Mouse (Mus musculus) CH12.LX (cell line): ENCODE data around the gene 4930442H23Rik. TPM values are rescaled to one million over a fixed set of nuclear protein-coding genes. Genes with fewer than 3 reads are reported as not detected.

Experiments used
- DNase-seq: peaks from one replicate; pipeline ENCODE4 v3.0.0-alpha.2; 2013; ENCODE audit errors: extremely low read depth
- H3K27ac ChIP-seq: 2 replicates; pipeline ENCODE4 v1.5.1; 2012; ENCODE audit warnings: low read depth, mild to moderate bottlenecking, control low read depth, moderate library complexity; ENCODE audit not compliant: insufficient read depth
- H3K27me3 ChIP-seq: replicated peaks from 2 replicates; pipeline ENCODE3; 2012; ENCODE audit warnings: inconsistent platforms
- H3K36me3 ChIP-seq, 2 experiments: replicated peaks in 1 of 2; 2 replicates each; pipeline versions ENCODE3 to v1.6.1; 2012; ENCODE audit warnings: inconsistent platforms in 1 of 2, low read length in 1 of 2, mild to moderate bottlenecking in 1 of 2, mixed read lengths in 1 of 2, moderate library complexity in 1 of 2; ENCODE audit not compliant: control insufficient read depth in 1 of 2, insufficient read depth in 1 of 2
- H3K4me1 ChIP-seq, 2 experiments: 2 replicates each; pipeline ENCODE4 v1.6.1; 2012; ENCODE audit warnings: inconsistent platforms in 1 of 2, moderate library complexity in 1 of 2; ENCODE audit not compliant: insufficient read depth in 2 of 2, control insufficient read depth in 1 of 2
- H3K4me2 ChIP-seq: 2 replicates; pipeline ENCODE4 v1.6.1; 2012; ENCODE audit warnings: low read depth, mild to moderate bottlenecking, control low read depth; ENCODE audit not compliant: poor library complexity, insufficient read depth, severe bottlenecking
- H3K4me3 ChIP-seq, 3 experiments: fragments of 150-350 bp in 1 of 3; sonication (generic) in 1 of 3; replicated peaks in 1 of 3; 2 replicates each; pipeline versions ENCODE3 to v1.5.1; 2011 to 2012; ENCODE audit warnings: low read depth in 2 of 3, low read length in 2 of 3, mild to moderate bottlenecking in 2 of 3, moderate library complexity in 2 of 3, control low read depth in 1 of 3, improper control_type of control experiment in 1 of 3, inconsistent platforms in 1 of 3, mixed read lengths in 1 of 3; ENCODE audit not compliant: poor library complexity in 1 of 3
- H3K79me2 ChIP-seq: replicated peaks from 2 replicates; pipeline ENCODE4 v1.6.1; 2012; ENCODE audit warnings: mild to moderate bottlenecking, moderate library complexity; ENCODE audit not compliant: control insufficient read depth, poor library complexity, insufficient read depth, severe bottlenecking; ENCODE audit errors: extremely low read depth
- H3K9ac ChIP-seq: 2 replicates; pipeline ENCODE4 v1.6.1; 2012; ENCODE audit warnings: low read depth, mild to moderate bottlenecking, control low read depth, moderate library complexity; ENCODE audit not compliant: insufficient read depth
- H3K9me3 ChIP-seq: replicated peaks from 2 replicates; pipeline ENCODE3; 2012; ENCODE audit warnings: low read length, inconsistent platforms, mixed read lengths
- BHLHE40 ChIP-seq: IDR thresholded peaks from 2 replicates; pipeline ENCODE4 v1.6.1; 2011; ENCODE audit warnings: mild to moderate bottlenecking, low read depth, low read length, improper control_type of control experiment
- CHD2 ChIP-seq: IDR thresholded peaks from 2 replicates; pipeline ENCODE4 v1.6.1; 2011; ENCODE audit warnings: low read length, improper control_type of control experiment
- ELF1 ChIP-seq: IDR thresholded peaks from 2 replicates; pipeline ENCODE4 v1.6.1; 2014; ENCODE audit warnings: low read depth, mild to moderate bottlenecking, inconsistent platforms, low read length, improper control_type of control experiment
- ETS1 ChIP-seq: conservative IDR thresholded peaks from 2 replicates; pipeline ENCODE4 v1.6.1; 2012; ENCODE audit warnings: low read depth, mild to moderate bottlenecking, inconsistent platforms, low read length, improper control_type of control experiment, moderate library complexity
- GABPA ChIP-seq: IDR thresholded peaks from 2 replicates; pipeline ENCODE4 v1.6.1; 2012; ENCODE audit warnings: low read depth, low read length, improper control_type of control experiment, inconsistent platforms; ENCODE audit not compliant: insufficient replicate concordance
- HCFC1 ChIP-seq: IDR thresholded peaks from 2 replicates; pipeline ENCODE4 v1.6.1; 2012; ENCODE audit warnings: low read depth, mild to moderate bottlenecking, inconsistent platforms, low read length, improper control_type of control experiment
- IRF4 ChIP-seq: IDR thresholded peaks from 2 replicates; pipeline ENCODE4 v1.6.1; 2014; ENCODE audit warnings: low read depth, mild to moderate bottlenecking, inconsistent platforms, low read length, improper control_type of control experiment
- MAFK ChIP-seq: IDR thresholded peaks from 2 replicates; pipeline ENCODE4 v1.6.1; 2011; ENCODE audit warnings: low read length, improper control_type of control experiment; ENCODE audit not compliant: insufficient replicate concordance
- MAX ChIP-seq: IDR thresholded peaks from 2 replicates; pipeline ENCODE4 v1.6.1; 2011; ENCODE audit warnings: low read length, improper control_type of control experiment
- MAZ ChIP-seq: IDR thresholded peaks from 2 replicates; pipeline ENCODE4 v1.6.1; 2012; ENCODE audit warnings: low read depth, mild to moderate bottlenecking, inconsistent platforms, low read length, improper control_type of control experiment, moderate library complexity
- MEF2A ChIP-seq: IDR thresholded peaks from 2 replicates; pipeline ENCODE4 v1.6.1; 2014; ENCODE audit warnings: low read depth, mild to moderate bottlenecking, inconsistent platforms, low read length, improper control_type of control experiment, borderline replicate concordance
- MXI1 ChIP-seq: IDR thresholded peaks from 2 replicates; pipeline ENCODE4 v1.6.1; 2011; ENCODE audit warnings: mild to moderate bottlenecking, low read depth, low read length, improper control_type of control experiment
- MYC ChIP-seq: IDR thresholded peaks from 2 replicates; pipeline ENCODE4 v1.6.1; 2011; ENCODE audit warnings: low read depth, mild to moderate bottlenecking, improper control_type of control experiment, low read length
- NELFE ChIP-seq: IDR thresholded peaks from 2 replicates; pipeline ENCODE4 v1.6.1; 2011; ENCODE audit warnings: low read depth, low read length, improper control_type of control experiment
- NRF1 ChIP-seq: IDR thresholded peaks from 2 replicates; pipeline ENCODE4 v1.6.1; 2014; ENCODE audit warnings: low read depth, mild to moderate bottlenecking, inconsistent platforms, low read length, improper control_type of control experiment, moderate library complexity
- PAX5 ChIP-seq: IDR thresholded peaks from 2 replicates; pipeline ENCODE4 v1.6.1; 2012; ENCODE audit warnings: low read length, inconsistent platforms, mixed read lengths
- POLR2A ChIP-seq: IDR thresholded peaks from 2 replicates; pipeline ENCODE4 v1.6.1; 2011; ENCODE audit warnings: low read depth, mild to moderate bottlenecking, improper control_type of control experiment, low read length
- SIN3A ChIP-seq: IDR thresholded peaks from 2 replicates; pipeline ENCODE4 v1.6.1; 2012; ENCODE audit warnings: low read length, improper control_type of control experiment, inconsistent platforms
- SMC3 ChIP-seq: IDR thresholded peaks from 2 replicates; pipeline ENCODE4 v1.6.1; 2011; ENCODE audit warnings: low read depth, low read length, improper control_type of control experiment
- TBP ChIP-seq: conservative IDR thresholded peaks from 2 replicates; pipeline ENCODE4 v1.6.1; 2011; ENCODE audit warnings: low read depth, low read length, improper control_type of control experiment
- TCF12 ChIP-seq: IDR thresholded peaks from 2 replicates; pipeline ENCODE4 v1.6.1; 2014; ENCODE audit warnings: low read depth, mild to moderate bottlenecking, inconsistent platforms, low read length, improper control_type of control experiment
- UBTF ChIP-seq: IDR thresholded peaks from 2 replicates; pipeline ENCODE4 v1.6.1; 2012; ENCODE audit warnings: low read depth, mild to moderate bottlenecking, inconsistent platforms, low read length, improper control_type of control experiment, moderate library complexity
- USF1 ChIP-seq: IDR thresholded peaks from 2 replicates; pipeline ENCODE4 v1.6.1; 2014; ENCODE audit warnings: low read depth, mild to moderate bottlenecking, inconsistent platforms, low read length, improper control_type of control experiment
- USF2 ChIP-seq: conservative IDR thresholded peaks from 2 replicates; pipeline ENCODE4 v1.6.1; 2011; ENCODE audit warnings: low read depth, low read length, improper control_type of control experiment
- ZC3H11A ChIP-seq: IDR thresholded peaks from 2 replicates; pipeline ENCODE4 v1.6.1; 2012; ENCODE audit warnings: low read depth, mild to moderate bottlenecking, inconsistent platforms, low read length, improper control_type of control experiment
- ZKSCAN1 ChIP-seq: IDR thresholded peaks from 2 replicates; pipeline ENCODE4 v1.6.1; 2012; ENCODE audit warnings: low read depth, inconsistent platforms, low read length, improper control_type of control experiment, borderline replicate concordance
- ZMIZ1 ChIP-seq: IDR thresholded peaks from 2 replicates; pipeline ENCODE4 v1.6.1; 2012; ENCODE audit warnings: low read depth, mild to moderate bottlenecking, inconsistent platforms, low read length, improper control_type of control experiment
- dilution Hi-C: fragments of 300-500 bp; cut with MboI; formaldehyde crosslinking; loops from 2 replicates; pipeline ENCODE4 v1.14.3; 2020; ENCODE audit warnings: low sequenced_read_pairs; ENCODE audit not compliant: extremely low pct_unique_long_range_greater_than_20kb, extremely low pct_ligation_motif_present
- in situ Hi-C: fragments of 300-500 bp; cut with MboI; formaldehyde crosslinking; loops from 3 replicates; pipeline ENCODE4 v1.14.3; 2019; ENCODE audit warnings: low sequenced_read_pairs, low pct_ligation_motif_present, low pct_unique_long_range_greater_than_20kb, mixed read lengths
- polyA plus RNA-seq: library from polyadenylated mRNA; unstranded; fragments of >175 nt; gene quantifications from 2 replicates; pipeline ENCODE4 v1.2.1, GENCODE M21; 2012; ENCODE audit warnings: low read depth; ENCODE audit not compliant: insufficient read length
- total RNA-seq, 2 experiments: library from RNA; depleted of rRNA; stranded (reverse); fragments of 300-350 nt in 1 of 2; fragments of >200 nt in 1 of 2; gene quantifications; 2 replicates each; pipeline ENCODE4 v1.2.3; 2012 to 2014

The 4930442H23Rik gene
- total and polyA plus RNA-seq, 3 experiments: 0.27 TPM; not detected in 2

DNA sequence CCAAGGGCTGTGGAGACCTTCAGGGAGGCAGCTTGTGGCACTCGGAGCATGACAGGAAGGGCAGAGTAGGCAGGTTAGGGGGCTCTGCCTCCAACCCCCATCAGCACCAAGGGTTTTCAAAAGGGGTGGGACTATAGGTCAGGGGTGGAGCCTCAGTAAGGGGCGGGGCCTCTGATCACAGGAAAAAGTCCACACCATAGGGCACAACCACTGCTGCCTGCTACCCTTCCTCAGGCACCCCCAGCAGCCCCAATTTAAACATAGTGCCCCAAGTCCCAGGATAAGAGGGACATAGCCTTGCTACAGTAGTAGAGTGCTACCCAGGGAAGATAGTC lies 21.4 kb downstream of the 4930442H23Rik start:
- peak; percentile 10; the same call in 1 of the 2 replicates for TF ChIP-seq HCFC1
- 0 out of 2 replicates have a peak, but pooled peaks have one; percentile 21 for TF ChIP-seq IRF4
- TF ChIP-seq MXI1: 0 out of 2 replicates have a peak, but pooled peaks have one; percentile 4
- TF ChIP-seq MAX: no peak; the same call in 1 of the 2 replicates
- peak; percentile 40; the same call in 1 of the 2 replicates for TF ChIP-seq ZMIZ1
- TF ChIP-seq TBP: 0 out of 2 replicates have a peak, but pooled peaks have one; percentile 4
- peak; percentile 23; the same call in 1 of the 2 replicates for TF ChIP-seq CHD2
- TF ChIP-seq MAFK: no peak
- TF ChIP-seq MAZ: no peak
- TF ChIP-seq POLR2A: peak; percentile 11; the same call in 1 of the 2 replicates
- no peak for TF ChIP-seq ETS1
- no peak for TF ChIP-seq UBTF
- TF ChIP-seq PAX5: no peak
- TF ChIP-seq SIN3A: 0 out of 2 replicates have a peak, but pooled peaks have one; percentile 2
- TF ChIP-seq SMC3: no peak
- TF ChIP-seq USF1: no peak
- TF ChIP-seq NELFE: peak; percentile 27; the same call in 1 of the 2 replicates
- dilution Hi-C loops (no loop called here), in situ Hi-C loops (loop anchor here (10.0 kb wide), 1 partner anchor 237 kb away; no protein-coding TSS in a partner anchor)
- no peaks in the 10 kb centered on the region for H3K9me3 ChIP-seq
- H3K27ac ChIP-seq: peak overlapping the region; percentile 83
- H3K4me3 ChIP-seq: peak overlapping the region; percentile 26 to 42 (median 30)
- peaks cover 46 to 78% of the 10 kb centered on the region in 2 experiments for H3K36me3 ChIP-seq
- H3K4me2 ChIP-seq: peak overlapping the region; percentile 18; the same call in 1 of the 2 replicates
- DNase-seq: no peak
- no peak overlapping the region for H3K9ac ChIP-seq
- no peaks in the 10 kb centered on the region for H3K27me3 ChIP-seq
- H3K4me1 ChIP-seq: peaks cover 35 to 70% of the 10 kb centered on the region in 2 experiments
- H3K79me2 ChIP-seq: peaks cover 40% of the 10 kb centered on the region

DNA sequence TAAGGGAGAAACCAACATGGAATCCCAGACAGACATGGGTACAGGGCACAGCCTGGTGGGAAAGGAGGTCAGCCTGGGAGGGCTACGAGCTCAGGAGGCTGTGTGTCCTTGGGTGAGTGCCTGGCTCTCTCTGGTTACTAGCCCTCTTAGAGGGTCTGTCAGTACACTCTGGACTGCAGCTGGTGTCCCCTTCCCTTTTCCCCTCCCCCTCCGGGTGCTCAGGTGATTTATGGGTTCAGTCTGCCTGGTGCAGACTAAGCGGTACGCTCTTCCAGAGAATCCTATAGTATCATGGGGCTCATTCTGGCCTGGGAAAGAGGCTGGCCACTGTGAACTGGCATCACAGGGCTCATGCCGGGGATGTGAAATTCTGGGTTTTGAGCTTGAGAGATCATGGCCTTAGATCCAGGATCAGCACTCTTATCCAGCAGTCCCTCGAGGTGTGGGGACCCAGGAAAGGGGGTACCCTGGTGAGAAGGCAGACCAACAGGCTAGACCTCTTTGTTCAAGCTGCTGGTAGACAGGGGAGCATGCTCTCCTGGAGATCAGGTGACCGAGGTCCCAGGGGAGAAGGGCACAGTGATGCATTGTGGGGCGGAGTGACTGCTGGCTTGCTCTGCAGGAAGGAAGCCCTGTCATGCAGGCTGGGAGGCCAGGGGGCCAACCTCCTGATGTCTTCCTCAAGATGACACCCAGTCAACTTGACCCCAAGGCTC lies 21.9 kb downstream of the 4930442H23Rik start:
- Histone ChIP-seq H3K9me3 (no peaks in the 10 kb centered on the region), H3K4me1 (peaks cover 33 to 68% of the 10 kb centered on the region in 2 experiments), H3K4me2 (peak overlapping the region; percentile 18; the same call in 1 of the 2 replicates), H3K27me3 (no peaks in the 10 kb centered on the region), H3K9ac (no peak overlapping the region), H3K79me2 (peaks cover 35% of the 10 kb centered on the region), H3K27ac (peak overlapping the region; percentile 83), H3K4me3 (peak overlapping the region; percentile 26 to 42 (median 30)), H3K36me3 (peaks cover 51 to 83% of the 10 kb centered on the region in 2 experiments)
- peak; percentile 98 for DNase-seq
- in situ Hi-C loops (loop anchor here (10.0 kb wide), 1 partner anchor 237 kb away; no protein-coding TSS in a partner anchor), dilution Hi-C loops (no loop called here)
- TF ChIP-seq TCF12 (peak; percentile 50; the same call in 1 of the 2 replicates), MXI1 (no peak), ZMIZ1 (0 out of 2 replicates have a peak, but pooled peaks have one; percentile 33), USF2 (peak; percentile 67), ZKSCAN1 (no peak), SMC3 (no peak), TBP (0 out of 2 replicates have a peak, but pooled peaks have one; percentile 38), NRF1 (peak; percentile 70), MAFK (no peak), HCFC1 (peak; percentile 59), UBTF (no peak), ELF1 (peak; percentile 64), MYC (peak; percentile 61; the same call in 1 of the 2 replicates), NELFE (no peak), ZC3H11A (no peak), GABPA (no peak), CHD2 (no peak), IRF4 (no peak), ETS1 (peak; percentile 55), USF1 (peak; percentile 80), MEF2A (peak; percentile 20; the same call in 1 of the 2 replicates), BHLHE40 (peak; percentile 85), POLR2A (peak; percentile 64)
